Mouse (Mus musculus) midbrain, postnatal 0 days (tissue): ENCODE data around the gene Ier5. TPM values are rescaled to one million over a fixed set of nuclear protein-coding genes. Genes with fewer than 3 reads are reported as not detected.

Experiments
- ATAC-seq: fragments of 200-750 bp; cut with Nextera tagmentation; 2 replicates; pipeline ENCODE4 v1.8.0; 2017; ENCODE audit warnings: moderate number of reproducible peaks, mild to moderate bottlenecking, moderate TSS enrichment, moderate library complexity; ENCODE audit not compliant: low FRiP score
- DNase-seq: peaks from one replicate; pipeline ENCODE4 v3.0.0-alpha.2; 2015; ENCODE audit warnings: low spot score
- H3K27ac ChIP-seq: fragments of 300-500 bp; sonication (generic); 2 replicates; pipeline ENCODE4 v1.5.1; 2014; ENCODE audit warnings: low read depth, mild to moderate bottlenecking, low read length, mixed read lengths
- H3K27me3 ChIP-seq: fragments of 300-500 bp; sonication (generic); 2 replicates; pipeline ENCODE4 v1.6.1; 2014; ENCODE audit warnings: low read length, control low read depth, mixed read lengths; ENCODE audit not compliant: insufficient read depth
- H3K36me3 ChIP-seq: fragments of 300-500 bp; sonication (generic); 2 replicates; pipeline ENCODE4 v1.6.1; 2014; ENCODE audit warnings: low read length, control low read depth, mixed read lengths; ENCODE audit not compliant: insufficient read depth
- H3K4me1 ChIP-seq: fragments of 300-500 bp; sonication (generic); 2 replicates; pipeline ENCODE4 v1.6.1; 2014; ENCODE audit warnings: mild to moderate bottlenecking, control low read depth, antibody characterized with exemption, low read length, mixed read lengths; ENCODE audit not compliant: insufficient read depth
- H3K4me2 ChIP-seq: fragments of 300-500 bp; sonication (generic); 2 replicates; pipeline ENCODE4 v1.6.1; 2014; ENCODE audit warnings: low read depth, mild to moderate bottlenecking, low read length, mixed read lengths; ENCODE audit not compliant: poor library complexity, severe bottlenecking
- H3K4me3 ChIP-seq: fragments of 300-500 bp; sonication (generic); 2 replicates; pipeline ENCODE4 v1.5.1; 2014; ENCODE audit warnings: low read depth, mild to moderate bottlenecking, low read length, moderate library complexity
- H3K9ac ChIP-seq: fragments of 300-500 bp; sonication (generic); replicated peaks from 2 replicates; pipeline ENCODE4 v1.6.1; 2014; ENCODE audit warnings: mild to moderate bottlenecking, low read length, moderate library complexity, mixed read lengths; ENCODE audit not compliant: poor library complexity, severe bottlenecking
- H3K9me3 ChIP-seq: fragments of 300-500 bp; sonication (generic); 2 replicates; pipeline ENCODE4 v1.6.1; 2016; ENCODE audit warnings: low read length, control low read depth
- CTCF ChIP-seq: IDR thresholded peaks from 2 replicates; pipeline ENCODE4 v1.5.1; 2016; ENCODE audit warnings: antibody characterized with exemption, mild to moderate bottlenecking
- WGBS: fragments of 180-500 bp; shearing (Covaris S2); extraction: QIAGEN DNeasy Blood & Tissue Kit; methylation state at CpG from one replicate; pipeline ENCODE4 v1.1.7; 2014; 5-methylcytosine and 5-hydroxymethylcytosine counted together
- polyA plus RNA-seq: library from polyadenylated mRNA; unstranded; fragments of >200 nt; fragmentation: Nextera tagmentation; extraction: Ambion mirVana; gene quantifications from 2 replicates; pipeline ENCODE4 v1.2.1, GENCODE M21; 2015
- total RNA-seq: library from RNA; depleted of rRNA; stranded (reverse); fragments of >200 nt; gene quantifications from 2 replicates; pipeline ENCODE4 v1.2.3, GENCODE M21; 2014

Ier5 gene
- total and polyA plus RNA-seq, 2 experiments from 2014 or later, result 4.0 to 44.2 TPM

DNA sequence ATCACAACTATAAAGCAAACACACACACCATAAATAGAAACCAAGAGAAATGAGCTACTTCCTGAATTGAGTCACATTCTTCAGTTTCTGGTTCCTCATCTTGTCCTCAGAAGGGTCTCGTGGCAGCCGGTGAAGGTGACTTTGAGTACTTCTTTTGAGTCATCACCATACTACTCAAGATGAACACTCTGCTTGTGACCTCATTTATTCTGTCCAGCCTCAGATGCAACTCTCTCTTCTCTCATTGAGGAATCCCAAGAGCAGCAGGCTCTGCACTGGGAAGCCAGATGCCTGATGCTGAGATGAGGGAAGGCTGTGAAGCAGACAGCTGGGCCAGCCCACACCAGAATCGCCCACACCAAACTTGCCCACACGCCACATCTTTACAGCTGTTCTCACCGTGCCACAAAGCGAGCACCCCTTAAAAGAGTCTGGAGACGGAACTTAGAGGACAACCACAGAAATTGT, 8.0 kb downstream of the Ier5 start:
- Histone ChIP-seq H3K36me3 (no peaks in the 10 kb centered on the region), H3K9me3 (no peaks in the 10 kb centered on the region), H3K4me2 (no peak overlapping the region), H3K9ac (no peak overlapping the region), H3K27me3 (no peaks in the 10 kb centered on the region), H3K4me3 (no peak overlapping the region), H3K27ac (0 out of 2 replicates have a peak overlapping the region, but pooled peaks have one; percentile 47), H3K4me1 (peaks cover 29% of the 10 kb centered on the region)
- 84% methylated on average over 7 of the region's 7 CpGs for WGBS
- no peak for TF ChIP-seq CTCF
- ATAC-seq, result no peak
- no peak for DNase-seq

DNA sequence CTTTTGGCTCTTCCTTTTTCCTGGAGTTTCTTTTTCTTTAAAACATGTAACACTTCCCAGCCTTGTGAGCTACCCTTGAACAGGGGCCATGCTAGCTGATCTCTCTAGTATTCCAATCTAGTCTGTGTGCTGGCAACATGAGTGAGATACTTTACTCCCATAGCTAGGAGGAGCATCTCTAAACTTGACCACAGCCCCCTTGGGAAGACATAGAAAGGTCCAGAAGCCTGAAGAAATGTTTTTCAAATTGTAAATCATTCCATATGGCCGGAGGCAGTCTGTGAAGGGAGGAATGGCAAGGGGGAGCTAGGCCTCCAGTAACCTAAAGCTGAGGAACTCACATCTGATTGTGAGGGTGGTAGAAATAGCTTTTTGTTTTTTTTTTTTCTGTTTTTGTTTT, 8.7 kb downstream of the Ier5 start:
- H3K9ac ChIP-seq, result no peak overlapping the region
- ATAC-seq (no peak), DNase-seq (no peak)
- no peaks in the 10 kb centered on the region for H3K9me3 ChIP-seq
- WGBS, result 93% methylated on average over 1 of the region's 1 CpGs
- no peaks in the 10 kb centered on the region for H3K27me3 ChIP-seq
- no peak overlapping the region for H3K4me3 ChIP-seq
- H3K36me3 ChIP-seq, result no peaks in the 10 kb centered on the region
- no peak for TF ChIP-seq CTCF
- no peak overlapping the region for H3K27ac ChIP-seq
- no peak overlapping the region for H3K4me2 ChIP-seq
- peaks cover 28% of the 10 kb centered on the region for H3K4me1 ChIP-seq

DNA sequence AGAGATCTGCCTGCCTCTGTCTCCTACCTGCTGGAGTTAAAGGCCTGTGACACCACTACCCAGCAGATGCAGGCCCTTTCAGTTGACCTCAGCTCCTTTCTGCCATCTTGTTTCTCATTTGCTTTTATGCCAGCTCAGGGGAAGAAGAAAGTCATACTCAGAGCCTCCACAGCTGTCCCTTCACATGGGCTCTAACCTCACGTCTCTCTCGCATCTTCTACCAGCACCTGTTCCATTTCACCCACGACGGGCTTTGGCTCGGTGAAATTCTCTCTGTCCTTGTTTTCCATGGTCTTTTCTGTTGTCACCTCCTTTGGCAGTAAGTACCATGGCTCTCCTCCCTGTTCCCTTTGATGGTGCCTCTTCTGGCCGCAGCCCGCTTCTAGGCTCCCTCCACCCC, 9.1 kb downstream of the Ier5 start:
- TF ChIP-seq CTCF, result no peak
- no peak overlapping the region for H3K9ac ChIP-seq
- WGBS, result 93% methylated on average over 7 of the region's 7 CpGs
- H3K36me3 ChIP-seq, result no peaks in the 10 kb centered on the region
- no peak overlapping the region for H3K27ac ChIP-seq
- DNase-seq (no peak), ATAC-seq (no peak)
- no peaks in the 10 kb centered on the region for H3K27me3 ChIP-seq
- H3K4me3 ChIP-seq, result no peak overlapping the region
- H3K9me3 ChIP-seq, result no peaks in the 10 kb centered on the region
- peaks cover 24% of the 10 kb centered on the region for H3K4me1 ChIP-seq
- no peak overlapping the region for H3K4me2 ChIP-seq

DNA sequence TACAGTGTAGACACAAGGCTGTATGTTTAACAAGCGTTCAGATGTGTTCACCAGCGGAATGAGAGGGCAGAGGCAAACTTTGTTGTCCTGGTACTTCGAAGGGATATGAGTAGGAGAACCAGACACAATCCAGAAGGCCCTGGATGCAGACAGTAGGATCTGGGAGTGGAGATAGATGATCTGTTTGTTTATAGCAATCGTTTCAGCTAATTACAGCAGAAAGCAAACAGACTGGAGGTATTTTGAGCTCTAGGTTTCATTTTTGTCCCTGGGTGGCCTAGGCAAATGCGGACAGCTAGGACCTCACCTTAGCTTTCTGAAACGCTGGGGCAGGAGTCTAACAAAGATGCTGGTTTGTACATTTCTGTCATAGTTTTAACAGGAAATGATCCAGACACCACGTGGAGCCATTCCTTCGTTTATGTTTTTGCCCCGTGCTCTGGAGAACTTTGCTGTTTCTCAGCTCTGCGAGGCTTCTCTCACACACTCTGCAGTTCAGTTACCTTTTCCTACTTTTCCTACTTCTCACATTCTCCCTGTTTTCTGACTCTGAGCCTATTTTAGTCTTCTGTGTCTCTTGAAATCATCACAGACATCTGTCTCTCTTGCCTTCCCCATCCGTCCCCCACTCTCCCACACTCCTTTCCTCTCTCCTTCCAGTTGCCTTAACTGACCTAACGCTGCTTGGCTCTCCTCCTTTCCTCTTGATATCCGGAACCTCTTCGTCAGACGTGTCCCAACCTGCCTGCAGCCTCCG, 10.4 kb downstream of the Ier5 start:
- Histone ChIP-seq H3K9me3 (no peaks in the 10 kb centered on the region), H3K9ac (no peak overlapping the region), H3K36me3 (no peaks in the 10 kb centered on the region), H3K4me1 (peaks cover 29% of the 10 kb centered on the region), H3K4me3 (no peak overlapping the region), H3K27ac (no peak overlapping the region), H3K27me3 (no peaks in the 10 kb centered on the region), H3K4me2 (no peak overlapping the region)
- DNase-seq (no peak), ATAC-seq (no peak)
- WGBS, result 69% methylated on average over 16 of the region's 16 CpGs
- no peak for TF ChIP-seq CTCF

DNA sequence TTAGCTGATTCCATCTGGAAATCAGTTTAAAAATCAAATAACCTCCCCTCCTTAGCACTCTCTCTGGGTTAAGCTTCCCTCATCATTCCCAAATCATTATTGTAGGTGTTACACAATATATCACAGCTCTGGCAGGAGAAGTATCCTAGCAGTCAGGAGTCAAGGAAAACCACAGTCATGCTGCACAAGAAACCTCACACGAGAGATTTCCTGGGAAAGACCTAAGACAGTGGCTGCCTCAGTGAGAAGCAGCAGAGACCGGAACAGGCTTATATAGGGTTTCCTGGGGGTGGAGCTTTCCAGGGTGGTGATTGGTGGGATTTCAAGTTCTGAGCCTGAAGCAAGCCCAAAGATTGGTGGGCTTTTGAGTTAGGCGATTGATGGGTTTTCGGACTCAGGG, 11.4 kb downstream of the Ier5 start:
- Histone ChIP-seq H3K9ac (no peak overlapping the region), H3K9me3 (no peaks in the 10 kb centered on the region), H3K4me1 (peaks cover 21% of the 10 kb centered on the region), H3K36me3 (no peaks in the 10 kb centered on the region), H3K4me2 (no peak overlapping the region), H3K27ac (no peak overlapping the region), H3K27me3 (no peaks in the 10 kb centered on the region), H3K4me3 (no peak overlapping the region)
- WGBS, result 96% methylated on average over 4 of the region's 4 CpGs
- no peak for DNase-seq
- ATAC-seq, result no peak
- TF ChIP-seq CTCF, result no peak

DNA sequence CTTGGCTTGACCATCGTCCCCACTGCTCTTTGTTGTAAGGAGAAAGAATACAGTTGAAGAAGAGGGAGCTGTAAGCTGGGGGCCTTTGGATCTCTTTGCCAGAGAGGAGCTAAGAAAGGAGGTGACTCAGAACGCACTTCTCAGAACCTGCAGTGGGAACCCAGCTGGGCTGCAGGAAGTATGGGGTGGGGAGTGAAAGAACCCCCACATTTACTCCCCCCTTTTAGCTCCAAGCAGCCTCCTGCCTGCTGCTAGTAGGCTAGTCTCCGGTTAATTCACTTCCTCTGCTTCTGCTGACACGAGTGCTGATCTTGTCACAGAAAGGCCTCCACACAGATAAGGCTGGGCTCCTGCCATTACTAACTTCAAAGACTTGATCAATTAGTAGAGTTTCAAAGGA, 12.5 kb downstream of the Ier5 start:
- no peak for DNase-seq
- 14% methylated on average over 4 of the region's 4 CpGs for WGBS
- Histone ChIP-seq H3K27me3 (no peaks in the 10 kb centered on the region), H3K27ac (peak overlapping the region; percentile 44), H3K9me3 (no peaks in the 10 kb centered on the region), H3K4me1 (peaks cover 20% of the 10 kb centered on the region), H3K9ac (no peak overlapping the region), H3K4me3 (no peak overlapping the region), H3K36me3 (no peaks in the 10 kb centered on the region), H3K4me2 (no peak overlapping the region)
- ATAC-seq, result no peak
- no peak for TF ChIP-seq CTCF
